Mouse (Mus musculus) hindbrain, embryonic 10.5 days (tissue): ENCODE measurements at regions not wholly inside any gene's neighbourhood (a gene's known extent, or its start where the extent isn't known, plus 50 kb on each side); places are given as distances from the start of the nearest gene placed in this dataset.
A peak's percentile ranks its signal among the peaks of the same experiment; 100 is the strongest.

Experiments
- DNase-seq: peaks from one replicate; pipeline ENCODE4 v3.0.0-alpha.2; 2017; ENCODE audit warnings: low spot score
- H3K27ac ChIP-seq: fragments of 300-500 bp; sonication (generic); 2 replicates; pipeline ENCODE4 v1.5.1; 2016; ENCODE audit warnings: mild to moderate bottlenecking, moderate library complexity
- H3K27me3 ChIP-seq: fragments of 300-500 bp; sonication (generic); 2 replicates; pipeline ENCODE4 v1.6.1; 2016; ENCODE audit warnings: mild to moderate bottlenecking; ENCODE audit not compliant: poor library complexity, insufficient read depth, severe bottlenecking
- H3K36me3 ChIP-seq: fragments of 300-500 bp; sonication (generic); 2 replicates; pipeline ENCODE4 v1.6.1; 2016; ENCODE audit warnings: mild to moderate bottlenecking, moderate library complexity
- H3K4me1 ChIP-seq: fragments of 300-500 bp; sonication (generic); replicated peaks from 2 replicates; pipeline ENCODE4 v1.6.1; 2016; ENCODE audit warnings: mild to moderate bottlenecking
- H3K4me3 ChIP-seq: fragments of 300-500 bp; sonication (generic); 2 replicates; pipeline ENCODE4 v1.5.1; 2016; ENCODE audit warnings: mild to moderate bottlenecking, moderate library complexity
- H3K9me3 ChIP-seq: fragments of 300-500 bp; sonication (generic); 2 replicates; pipeline ENCODE4 v1.6.1; 2016; ENCODE audit warnings: mild to moderate bottlenecking, moderate library complexity
- WGBS: fragments of 180-500 bp; shearing (Covaris S2); methylation state at CpG from one replicate; pipeline ENCODE4 v1.1.7; 2016; 5-methylcytosine and 5-hydroxymethylcytosine counted together

DNA sequence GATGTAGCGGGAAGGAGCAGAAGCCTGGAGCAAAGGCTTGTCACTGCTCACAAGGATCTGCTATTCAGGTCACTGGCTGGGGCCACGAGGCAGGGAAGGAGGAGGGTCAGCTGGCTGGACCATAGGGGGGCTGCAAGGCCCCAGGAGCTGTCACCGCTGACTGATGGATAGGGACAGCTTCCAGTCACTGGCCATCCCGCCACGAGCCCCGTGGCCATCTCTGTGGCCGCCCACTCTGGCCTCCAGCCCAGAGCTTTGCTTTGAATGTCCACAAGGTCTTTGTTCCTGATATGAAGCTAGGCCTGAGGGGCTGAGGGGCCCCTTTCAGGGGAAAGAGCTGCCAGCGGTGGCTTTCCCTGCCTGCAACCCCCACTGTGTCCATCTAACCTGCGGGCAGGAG is 111.9 kb downstream of the Mn1 start:
- peak; percentile 77 for DNase-seq
- Histone ChIP-seq H3K9me3 (no peaks in the 10 kb centered on the region), H3K4me3 (peak overlapping the region; percentile 12), H3K27ac (peak overlapping the region; percentile 91), H3K36me3 (no peaks in the 10 kb centered on the region), H3K27me3 (peaks cover 64% of the 10 kb centered on the region), H3K4me1 (peaks cover 75% of the 10 kb centered on the region)
- 4% methylated on average over 9 of the region's 9 CpGs for WGBS

GRCm38 (mm10) chr5:111530628-111531524 is 113.7 kb downstream of the Mn1 start:
- 9% methylated on average over 26 of the region's 26 CpGs for WGBS
- H3K4me3 ChIP-seq, result peak overlapping the region; percentile 40
- peaks cover 93% of the 10 kb centered on the region for H3K4me1 ChIP-seq

DNA sequence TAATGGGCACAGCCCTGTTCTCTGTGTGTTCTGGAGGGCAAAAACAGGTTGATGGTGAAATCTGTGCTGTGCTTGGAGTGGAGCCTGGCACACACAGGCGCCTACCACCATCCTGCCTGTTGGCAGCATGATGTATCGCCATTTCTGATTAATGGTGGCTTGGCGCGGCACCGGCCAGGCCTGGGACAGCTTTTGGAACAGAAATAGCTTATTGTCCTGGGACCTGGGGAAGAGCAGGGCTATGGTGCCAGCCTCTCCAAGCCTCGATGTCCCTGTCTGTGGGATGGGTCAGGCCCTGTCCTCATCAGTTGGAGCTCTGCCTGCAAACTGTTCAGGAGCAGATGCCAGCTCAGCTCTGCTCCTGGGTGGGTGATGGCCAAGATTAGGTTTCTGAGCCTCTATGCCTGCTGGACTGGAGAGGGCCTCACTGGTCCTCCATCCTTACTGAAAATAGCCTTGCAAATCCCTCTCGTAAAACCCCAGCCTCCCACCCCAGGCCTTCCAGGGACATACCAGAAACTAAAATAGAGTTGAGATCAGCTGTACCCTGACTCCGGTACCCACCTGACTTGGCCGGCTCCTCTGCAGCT is 115.4 kb downstream of the Mn1 start:
- Histone ChIP-seq H3K4me1 (peaks cover 98% of the 10 kb centered on the region), H3K27me3 (peaks cover 50% of the 10 kb centered on the region), H3K4me3 (no peak overlapping the region), H3K27ac (peak overlapping the region; percentile 91), H3K9me3 (no peaks in the 10 kb centered on the region), H3K36me3 (no peaks in the 10 kb centered on the region)
- WGBS, result 92% methylated on average over 9 of the region's 9 CpGs
- DNase-seq, result no peak

More at GRCm38 (mm10) chr5:111530628-111531524, 113.7 kb downstream of the Mn1 start:
- no peaks in the 10 kb centered on the region for H3K9me3 ChIP-seq
- peak; percentile 85 for DNase-seq
- H3K27ac ChIP-seq, result peak overlapping the region; percentile 91
- H3K27me3 ChIP-seq, result peaks cover 57% of the 10 kb centered on the region
- H3K36me3 ChIP-seq, result no peaks in the 10 kb centered on the region

DNA sequence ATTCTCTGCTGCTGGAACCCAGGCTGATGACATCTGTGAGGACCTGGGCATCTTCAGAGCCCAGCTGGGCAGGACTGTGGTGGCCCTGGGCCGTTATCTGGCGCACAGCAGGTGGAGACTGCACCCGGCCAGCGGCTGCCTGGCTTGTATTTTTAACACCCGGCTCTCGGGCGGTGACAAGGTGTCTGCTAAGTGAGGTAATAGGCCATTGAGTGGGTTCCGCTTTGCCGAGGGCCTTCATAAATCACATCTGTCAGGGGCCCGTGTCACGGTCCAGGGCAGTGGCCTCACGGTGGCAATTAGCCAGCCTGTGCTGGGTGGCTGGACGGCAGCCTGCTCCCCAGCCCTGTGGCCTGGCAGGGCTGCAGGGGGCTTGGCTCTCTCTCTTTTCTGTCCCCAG is 118.8 kb downstream of the Mn1 start:
- Histone ChIP-seq H3K36me3 (no peaks in the 10 kb centered on the region), H3K9me3 (no peaks in the 10 kb centered on the region), H3K4me3 (no peak overlapping the region), H3K4me1 (peaks cover 89% of the 10 kb centered on the region), H3K27me3 (peaks cover 39% of the 10 kb centered on the region), H3K27ac (peak overlapping the region; percentile 80)
- DNase-seq, result peak; percentile 66
- 35% methylated on average over 13 of the region's 13 CpGs for WGBS

- H3K36me3 ChIP-seq, result no peaks in the 10 kb centered on the region
- peak overlapping the region; percentile 79 for H3K27ac ChIP-seq
- WGBS, result 69% methylated on average over 13 of the region's 13 CpGs
- peaks cover 17% of the 10 kb centered on the region for H3K27me3 ChIP-seq
- no peaks in the 10 kb centered on the region for H3K9me3 ChIP-seq
- DNase-seq, result peak; percentile 71
- no peak overlapping the region for H3K4me3 ChIP-seq
- peaks cover 68% of the 10 kb centered on the region for H3K4me1 ChIP-seq
Measured at GRCm38 (mm10) chr5:111538560-111539450, 121.6 kb downstream of the Mn1 start.

- no peaks in the 10 kb centered on the region for H3K36me3 ChIP-seq
- no peak overlapping the region for H3K4me3 ChIP-seq
- peaks cover 13% of the 10 kb centered on the region for H3K27me3 ChIP-seq
- H3K9me3 ChIP-seq, result no peaks in the 10 kb centered on the region
- H3K27ac ChIP-seq, result peak overlapping the region; percentile 13; the same call in 1 of the 2 replicates
- WGBS, result 62% methylated on average over 3 of the region's 3 CpGs
- DNase-seq, result no peak
- H3K4me1 ChIP-seq, result peaks cover 55% of the 10 kb centered on the region
Measured at GRCm38 (mm10) chr5:111540486-111540885, 123.3 kb downstream of the Mn1 start.

GRCm38 (mm10) chr5:111542077-111542476 is 124.9 kb downstream of the Mn1 start:
- 87% methylated on average over 3 of the region's 3 CpGs for WGBS

GRCm38 (mm10) chr5:111543721-111544495 is 126.7 kb downstream of the Mn1 start:
- Histone ChIP-seq H3K4me3 (no peak overlapping the region), H3K4me1 (peaks cover 55% of the 10 kb centered on the region), H3K27me3 (peaks cover 23% of the 10 kb centered on the region), H3K27ac (peak overlapping the region; percentile 1; the same call in 1 of the 2 replicates), H3K9me3 (no peaks in the 10 kb centered on the region), H3K36me3 (no peaks in the 10 kb centered on the region)
- WGBS, result 85% methylated on average over 9 of the region's 9 CpGs
- no peak for DNase-seq

More at GRCm38 (mm10) chr5:111542077-111542476, 124.9 kb downstream of the Mn1 start:
- Histone ChIP-seq H3K4me3 (no peak overlapping the region), H3K27ac (no peak overlapping the region), H3K36me3 (no peaks in the 10 kb centered on the region), H3K4me1 (peaks cover 53% of the 10 kb centered on the region), H3K27me3 (peaks cover 17% of the 10 kb centered on the region), H3K9me3 (no peaks in the 10 kb centered on the region)
- DNase-seq, result no peak

GRCm38 (mm10) chr5:111553471-111554382 is 136.6 kb downstream of the Mn1 start:
- H3K27me3 ChIP-seq, result peaks cover 11% of the 10 kb centered on the region; the same call in 1 of the 2 replicates
- no peak overlapping the region for H3K4me3 ChIP-seq
- DNase-seq, result no peak
- H3K36me3 ChIP-seq, result no peaks in the 10 kb centered on the region
- 82% methylated on average over 16 of the region's 16 CpGs for WGBS
- no peaks in the 10 kb centered on the region for H3K9me3 ChIP-seq
- H3K27ac ChIP-seq, result peak overlapping the region; percentile 91
- peaks cover 65% of the 10 kb centered on the region for H3K4me1 ChIP-seq

GRCm38 (mm10) chr5:111554551-111555311 is 137.6 kb downstream of the Mn1 start:
- peaks cover 60% of the 10 kb centered on the region for H3K4me1 ChIP-seq

More at GRCm38 (mm10) chr5:111554551-111555311, 137.6 kb downstream of the Mn1 start:
- WGBS, result 7% methylated on average over 24 of the region's 24 CpGs
- Histone ChIP-seq H3K27me3 (peaks cover 6% of the 10 kb centered on the region; the same call in 1 of the 2 replicates), H3K36me3 (no peaks in the 10 kb centered on the region), H3K27ac (peak overlapping the region; percentile 91), H3K4me3 (peak overlapping the region; percentile 27), H3K9me3 (no peaks in the 10 kb centered on the region)
- peak; percentile 87 for DNase-seq
